Mouse (Mus musculus) spleen, postnatal 36 days (tissue): ENCODE results near the gene Aff1.

Source experiments
- DNase-seq, 2 experiments: peaks; one replicate each; pipeline ENCODE4 v3.0.0; 2022; ENCODE audit warnings: low spot score in 2 of 2, mixed read lengths in 1 of 2

Gene Aff1

GRCm38 (mm10) chr5:103803927-103804590 is 111.9 kb downstream of the Aff1 start:
- no peak for DNase-seq

GRCm38 (mm10) chr5:103806851-103807578 is 114.8 kb downstream of the Aff1 start:
- DNase-seq, result no peak

DNA sequence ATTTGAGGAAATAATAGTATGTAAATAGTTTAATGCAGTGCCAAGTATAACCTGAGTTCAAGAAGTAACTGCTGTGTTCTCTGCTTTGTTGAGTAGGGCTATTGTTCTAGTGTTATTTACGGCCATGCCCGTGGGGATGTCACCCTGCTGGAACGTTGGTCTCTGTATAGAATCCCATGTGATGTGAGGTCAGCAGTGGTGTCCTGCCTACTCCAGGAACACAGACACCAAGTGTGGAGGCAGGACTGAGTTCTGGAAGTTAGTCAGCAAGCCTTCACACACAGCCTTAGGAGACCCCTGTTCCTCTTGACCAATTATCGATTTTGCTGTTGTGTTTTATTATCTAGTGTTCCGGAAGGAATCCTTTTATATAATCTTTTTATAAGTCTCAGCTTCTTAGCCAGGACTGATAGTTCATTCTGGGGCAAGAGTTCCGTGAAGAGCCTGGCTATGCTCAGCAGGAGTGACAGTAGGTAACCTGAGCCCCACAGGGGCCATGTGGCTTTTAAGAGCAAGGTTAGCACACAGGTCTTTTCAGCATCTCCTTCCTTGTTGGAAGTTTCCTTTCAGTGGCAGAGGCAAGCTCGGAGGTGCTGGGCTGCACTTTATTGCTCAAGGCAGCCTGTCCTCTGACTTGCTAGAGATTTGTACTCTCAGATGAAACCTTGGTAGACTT is 115.6 kb downstream of the Aff1 start:
- DNase-seq, result no peak

- no peak for DNase-seq
Observed at GRCm38 (mm10) chr5:103809674-103810330, 117.6 kb downstream of the Aff1 start.

DNA sequence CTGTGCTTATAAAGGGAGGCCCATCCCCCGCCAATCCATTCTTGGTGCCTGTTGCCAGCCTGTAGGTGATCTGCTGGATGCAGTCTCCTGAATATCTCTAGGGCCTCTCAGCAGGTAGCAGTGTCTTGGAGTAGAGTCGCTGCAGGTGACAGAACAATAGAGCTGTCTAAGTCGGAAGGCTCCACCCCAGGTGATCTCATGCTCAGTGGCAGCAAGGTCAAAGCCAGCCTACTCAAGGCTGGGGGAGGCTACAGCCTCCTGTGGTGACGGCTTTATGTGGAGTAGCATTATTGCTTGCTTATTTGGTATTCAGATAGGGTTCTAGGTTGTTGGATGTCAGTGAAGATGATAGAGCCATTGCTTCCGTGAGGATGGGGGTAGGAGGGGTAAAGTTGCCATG is 121.1 kb downstream of the Aff1 start:
- no peak for DNase-seq

GRCm38 (mm10) chr5:103813997-103814542 is 121.9 kb downstream of the Aff1 start:
- no peak for DNase-seq

DNA sequence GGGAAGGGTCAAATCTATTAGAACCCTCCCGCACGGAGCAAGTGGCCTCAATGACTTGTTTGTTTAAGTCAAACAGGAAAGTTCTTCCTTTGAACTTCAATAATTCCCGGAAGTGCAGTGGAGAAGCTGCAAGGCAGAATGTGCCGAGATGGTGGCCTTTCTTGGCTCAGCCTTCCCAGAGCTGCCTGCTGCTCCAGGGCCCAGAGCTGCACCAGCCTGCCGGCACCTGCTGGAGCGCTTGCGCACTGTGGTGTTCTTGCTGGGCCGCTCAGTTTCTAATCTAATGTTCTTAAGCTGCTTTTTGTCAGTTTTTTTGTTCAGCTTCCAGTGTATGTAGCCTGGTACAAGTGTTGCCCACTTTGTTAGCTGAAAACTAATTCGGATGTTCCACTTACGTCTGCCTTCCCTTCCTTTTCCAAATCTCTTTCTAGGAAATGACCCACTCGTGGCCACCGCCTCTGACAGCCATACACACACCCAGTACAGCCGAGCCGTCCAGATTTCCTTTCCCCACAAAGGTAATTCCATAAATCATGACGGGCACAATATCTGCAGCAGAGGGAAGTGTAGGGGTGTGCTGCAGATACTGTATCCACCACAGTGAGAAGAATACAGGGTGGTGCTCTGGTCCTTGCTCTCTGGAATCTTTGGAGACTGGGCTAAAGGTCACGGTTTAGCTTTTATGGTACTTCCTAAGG is 122.5 kb downstream of the Aff1 start:
- no peak for DNase-seq

- no peak for DNase-seq
Observed at GRCm38 (mm10) chr5:103815249-103815617, 123.1 kb downstream of the Aff1 start.

GRCm38 (mm10) chr5:103816718-103817117 is 124.5 kb downstream of the Aff1 start:
- no peak for DNase-seq

- DNase-seq, result peak; percentile 67 to 75
Observed at GRCm38 (mm10) chr5:103817754-103818153, 125.6 kb downstream of the Aff1 start.

DNA sequence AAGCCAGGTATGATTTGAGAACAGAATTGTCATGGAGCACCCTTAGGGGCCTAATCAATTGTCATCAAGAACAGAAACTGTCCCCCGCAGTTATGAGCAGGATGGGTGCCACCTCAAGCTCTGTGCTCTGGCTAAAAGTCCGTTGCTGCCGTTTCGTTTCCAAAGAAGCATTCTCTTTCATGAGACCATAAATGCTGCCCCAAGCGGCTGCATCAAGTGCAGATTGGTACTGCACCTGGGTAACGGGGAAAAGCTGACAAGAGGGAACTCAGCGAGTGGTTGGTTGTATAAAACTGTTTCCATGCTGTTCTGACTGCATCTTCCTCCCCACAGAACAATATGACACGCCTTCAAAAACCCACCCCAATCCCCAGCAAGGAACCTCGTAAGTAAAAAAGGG is 126.4 kb downstream of the Aff1 start:
- DNase-seq, result no peak

- no peak for DNase-seq
Observed at GRCm38 (mm10) chr5:103819674-103820073, 127.5 kb downstream of the Aff1 start.

DNA sequence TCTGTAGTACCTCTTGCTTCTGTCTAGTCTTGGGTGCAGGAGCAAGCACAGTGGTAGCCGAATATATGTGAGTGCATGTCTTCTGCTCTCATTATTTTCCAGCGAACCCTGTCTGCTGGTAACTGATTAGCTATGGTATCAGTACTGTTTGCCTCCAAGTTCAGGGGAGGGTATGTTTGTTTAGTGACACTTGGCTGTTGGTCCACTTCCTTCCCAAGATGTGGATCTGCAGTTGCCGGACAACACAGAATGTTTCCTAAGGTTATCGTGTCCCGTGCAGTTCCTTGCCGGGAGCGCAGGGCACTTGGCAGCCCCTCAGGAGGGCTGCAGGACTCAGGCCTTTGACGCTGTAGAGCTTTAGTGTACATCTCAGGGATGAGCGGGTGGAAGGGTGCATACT is 128.9 kb downstream of the Aff1 start:
- no peak for DNase-seq

GRCm38 (mm10) chr5:103821500-103822298 is 129.5 kb downstream of the Aff1 start:
- DNase-seq, result no peak

DNA sequence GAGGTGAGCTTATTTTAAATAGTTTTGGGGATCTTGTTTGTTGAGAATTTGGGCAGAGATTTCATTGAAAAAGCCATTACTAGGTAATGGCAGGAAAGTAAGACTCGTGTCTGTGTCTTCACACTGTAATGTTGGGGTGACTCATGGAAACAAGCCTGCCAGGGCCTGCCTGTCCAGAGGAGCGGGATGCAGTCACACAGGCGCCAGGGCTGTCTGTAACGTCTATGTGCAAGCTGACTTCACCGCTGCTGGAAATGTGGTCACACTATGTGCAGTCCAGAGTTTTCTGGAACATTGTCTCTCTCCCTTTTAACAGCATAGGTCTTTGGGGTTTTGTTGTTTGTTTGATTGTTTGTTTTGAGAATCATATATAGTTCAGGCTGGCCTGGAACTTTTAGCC is 130.8 kb downstream of the Aff1 start:
- DNase-seq, result no peak

DNA sequence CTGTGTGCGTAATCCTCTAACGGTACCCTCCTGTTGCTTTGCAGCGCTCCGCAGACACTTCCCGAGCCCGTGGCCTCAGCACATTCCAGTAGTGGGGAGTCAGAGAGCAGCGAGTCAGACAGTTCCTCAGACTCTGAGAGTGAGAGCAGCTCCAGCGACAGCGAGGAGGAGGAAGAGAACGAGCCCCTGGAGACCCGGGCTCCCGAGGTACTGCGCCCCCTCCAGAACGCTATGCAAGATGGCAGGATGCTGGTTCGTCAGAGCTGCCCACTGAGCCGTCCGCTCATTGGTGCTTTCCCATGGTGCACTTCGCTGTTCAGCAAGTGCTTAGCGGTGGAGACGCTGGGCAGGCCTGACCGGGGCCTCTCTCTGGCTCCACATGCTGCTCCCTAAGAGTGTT is 136.1 kb downstream of the Aff1 start:
- no peak for DNase-seq

GRCm38 (mm10) chr5:103828729-103829128 is 136.6 kb downstream of the Aff1 start:
- DNase-seq, result no peak

GRCm38 (mm10) chr5:103829158-103829557 is 137.0 kb downstream of the Aff1 start:
- DNase-seq, result no peak

DNA sequence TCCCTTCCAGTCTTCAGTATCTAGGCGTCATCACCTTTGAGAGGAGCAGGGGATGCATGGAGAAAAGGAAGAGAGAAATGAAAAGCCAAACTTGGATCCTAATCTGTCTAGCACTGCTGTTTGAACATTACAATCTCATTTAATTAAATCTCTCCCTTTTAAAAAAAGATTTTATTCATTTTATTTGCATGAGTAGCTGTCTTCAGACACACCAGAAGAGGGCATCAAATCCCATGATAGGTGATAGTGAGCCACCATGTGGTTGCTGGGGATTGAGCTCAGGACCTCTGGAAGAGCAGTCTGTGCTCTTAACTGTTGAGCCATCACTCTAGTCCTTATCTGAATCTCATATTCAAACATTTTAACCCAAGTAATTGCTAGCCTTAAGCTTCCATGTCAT is 138.7 kb downstream of the Aff1 start:
- no peak for DNase-seq

GRCm38 (mm10) chr5:103835471-103836147 is 143.4 kb downstream of the Aff1 start:
- no peak for DNase-seq
